Mouse (Mus musculus) testis, adult 2 months (tissue): ENCODE measurements at regions not wholly inside any gene's neighbourhood (a gene's known extent, or its start where the extent isn't known, plus 50 kb on each side); places are given as distances from the start of the nearest gene placed in this dataset.

Experiments
- CTCF ChIP-seq: fragments of 200-500 bp; IDR thresholded peaks from 2 replicates; pipeline ENCODE4 v1.5.1; 2012; ENCODE audit warnings: low read depth, mild to moderate bottlenecking, inconsistent platforms, low read length, moderate library complexity; ENCODE audit not compliant: control insufficient read depth, insufficient read depth, insufficient replicate concordance
- POLR2A ChIP-seq: fragments of 200-500 bp; IDR thresholded peaks from 2 replicates; pipeline ENCODE4 v1.6.1; 2012; ENCODE audit warnings: low read depth, mild to moderate bottlenecking, inconsistent platforms, low read length, moderate library complexity; ENCODE audit not compliant: control insufficient read depth

DNA sequence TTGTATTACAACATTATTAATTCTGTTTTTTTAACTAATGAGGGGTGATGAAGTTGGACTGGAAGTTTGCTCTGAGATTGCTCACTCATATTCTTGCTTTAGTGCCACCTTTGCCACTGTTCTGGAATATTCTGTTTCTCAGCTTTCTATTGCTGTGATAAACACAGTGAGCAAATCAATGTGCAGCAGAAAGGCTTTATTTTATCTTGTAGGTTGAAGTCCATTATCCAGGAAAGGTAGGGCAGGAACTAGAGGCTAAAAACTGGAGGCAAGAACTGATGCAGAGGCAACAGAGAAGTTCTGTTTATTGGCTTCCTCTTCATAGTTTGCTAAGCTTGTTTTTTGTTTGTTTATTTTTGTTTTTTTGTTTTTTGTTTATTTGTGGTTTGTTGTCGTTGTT, 576.4 kb downstream of the Epha7 start:
- TF ChIP-seq POLR2A (no peak), CTCF (no peak)
